ENCODE assay signal across 14 mouse cellular contexts in the genomic region with DNA sequence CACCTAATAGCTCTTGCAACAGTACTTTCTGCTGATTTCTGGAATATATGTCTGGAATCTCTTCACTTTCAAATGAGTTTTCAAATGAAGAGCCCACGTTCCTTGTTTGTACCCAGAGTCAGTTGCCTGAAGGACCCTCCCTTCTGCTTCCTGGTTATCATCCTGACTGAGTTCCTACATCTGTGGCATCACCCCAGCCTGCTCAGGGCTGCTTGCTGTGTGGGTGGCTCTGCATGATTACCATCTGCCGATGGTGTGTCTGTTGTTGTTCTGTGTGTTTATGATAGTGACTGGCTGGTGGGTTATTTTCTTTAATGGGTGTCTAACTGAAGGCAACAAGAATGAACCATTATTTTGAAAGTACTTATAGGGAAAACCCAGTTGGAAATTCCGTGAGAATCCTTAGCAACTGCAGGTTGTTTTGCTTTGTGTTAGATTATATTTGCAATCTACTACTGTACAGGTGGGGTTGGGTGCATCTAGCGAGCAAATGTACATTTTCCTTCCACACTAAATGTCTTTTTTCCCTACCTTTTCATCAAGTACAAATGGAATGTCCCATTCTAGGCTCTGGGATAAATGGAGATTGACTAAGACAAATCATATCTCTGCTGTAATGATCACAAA. TPM values are rescaled to one million over a fixed set of nuclear protein-coding genes. Genes with fewer than 3 reads are reported as not detected.
DNase-seq lines count a peak whose midpoint lies in the region; ATAC-seq and TF ChIP-seq lines count a peak whose summit lies in the region.
"Had no signal": no experiment of that assay in that cellular context is flagged by ENCODE, and none has a peak within 500 bp of the region (broad histone marks: within the 10 kb centered on the region; RNA-seq: fewer than 3 reads in every experiment).

No protein-coding gene starts in this region.

- no peaks in the 10 kb centered on the region for H3K9me3 ChIP-seq in stomach, embryonic 14.5 days (ENCODE audit: control insufficient read depth, low read depth, low read length)
- no peaks in the 10 kb centered on the region for H3K9me3 ChIP-seq in stomach, postnatal 0 days (ENCODE audit: control insufficient read depth, low read length)
- no peaks in the 10 kb centered on the region for H3K9me3 ChIP-seq in liver, embryonic 11.5 days (ENCODE audit: control insufficient read depth, low read length)
- H3K9me3 ChIP-seq: midbrain, embryonic 12.5 days had no signal

- H3K27ac ChIP-seq in stomach, embryonic 14.5 days (ENCODE audit: low read length): no peak overlapping the region
- no peak overlapping the region for H3K27ac ChIP-seq in stomach, postnatal 0 days (replicated peaks)
- H3K27ac ChIP-seq in liver, embryonic 11.5 days (ENCODE audit: low read depth, low read length): peak overlapping the region; percentile 81
- H3K27ac ChIP-seq: hindbrain, embryonic 14.5 days; midbrain, embryonic 12.5 days had no signal

- H3K27me3 ChIP-seq in stomach, embryonic 14.5 days (ENCODE audit: control insufficient read depth, insufficient read depth, low read length): no peaks in the 10 kb centered on the region
- no peaks in the 10 kb centered on the region for H3K27me3 ChIP-seq in stomach, postnatal 0 days (ENCODE audit: control insufficient read depth, insufficient read depth, low read length)
- no peaks in the 10 kb centered on the region for H3K27me3 ChIP-seq in liver, embryonic 11.5 days (replicated peaks; ENCODE audit: control insufficient read depth, insufficient read depth, low read length)
- H3K27me3 ChIP-seq: midbrain, embryonic 12.5 days had no signal

- WGBS in stomach, embryonic 14.5 days: 87% methylated on average over 4 of the region's 4 CpGs
- 74% methylated on average over 4 of the region's 4 CpGs for WGBS in stomach, postnatal 0 days
- WGBS in liver, embryonic 11.5 days: 60% methylated on average over 4 of the region's 4 CpGs

- H3K4me2 ChIP-seq in stomach, embryonic 14.5 days (replicated peaks; ENCODE audit: low read depth, low read length): no peak overlapping the region
- no peak overlapping the region for H3K4me2 ChIP-seq in stomach, postnatal 0 days (replicated peaks; ENCODE audit: low read depth)
- peak overlapping the region; percentile 49 for H3K4me2 ChIP-seq in liver, embryonic 11.5 days
- H3K4me2 ChIP-seq: hindbrain, embryonic 14.5 days; midbrain, embryonic 12.5 days had no signal

- no peak overlapping the region for H3K9ac ChIP-seq in stomach, embryonic 14.5 days (replicated peaks; ENCODE audit: low read depth, low read length)
- H3K9ac ChIP-seq in stomach, postnatal 0 days (ENCODE audit: low read length): no peak overlapping the region
- peak overlapping the region; percentile 27 for H3K9ac ChIP-seq in liver, embryonic 11.5 days (ENCODE audit: low read depth, low read length)
- H3K9ac ChIP-seq: hindbrain, embryonic 14.5 days; midbrain, embryonic 12.5 days had no signal

- peak; percentile 65; the same call in 1 of the 2 replicates for ATAC-seq in stomach, embryonic 14.5 days (ENCODE audit: insufficient number of reproducible peaks, insufficient read depth, low FRiP score, low read depth)
- no peak for ATAC-seq in stomach, postnatal 0 days (ENCODE audit: low FRiP score, low TSS enrichment)
- peak; percentile 95 for ATAC-seq in liver, embryonic 11.5 days (replicated peaks; ENCODE audit: low FRiP score)

- no peak overlapping the region for H3K4me3 ChIP-seq in stomach, embryonic 14.5 days (ENCODE audit: low read depth, low read length)
- H3K4me3 ChIP-seq in stomach, postnatal 0 days (ENCODE audit: low read depth, low read length): no peak overlapping the region
- H3K4me3 ChIP-seq in liver, embryonic 11.5 days (ENCODE audit: low read depth, low read length): no peak overlapping the region
- H3K4me3 ChIP-seq: midbrain, embryonic 12.5 days had no signal

- peaks cover 9% of the 10 kb centered on the region; the same call in 1 of the 2 replicates for H3K36me3 ChIP-seq in stomach, embryonic 14.5 days (ENCODE audit: control insufficient read depth, insufficient read depth, low read length)
- H3K36me3 ChIP-seq in stomach, postnatal 0 days (ENCODE audit: control insufficient read depth, insufficient read depth, low read length): peaks cover 7% of the 10 kb centered on the region; the same call in 1 of the 2 replicates
- peaks cover 7% of the 10 kb centered on the region; the same call in 1 of the 2 replicates for H3K36me3 ChIP-seq in liver, embryonic 11.5 days (ENCODE audit: control insufficient read depth, insufficient read depth, low read length)

- no peak for TF ChIP-seq CTCF in stomach, postnatal 0 days (IDR thresholded peaks at IDR 0.05; ENCODE audit: low read depth)

- no peak for TF ChIP-seq EP300 in stomach, postnatal 0 days (optimal IDR thresholded peaks at IDR 0.05)

- DNase-seq in heart, adult 11 months: peak; percentile 25
- DNase-seq in heart, postnatal 4 days: no peak
- no peak for DNase-seq in stomach, postnatal 0 days (ENCODE audit: low spot score)
- DNase-seq in liver, embryonic 11.5 days (ENCODE audit: low spot score): no peak
- no peak for DNase-seq in thymus, postnatal 0 days (ENCODE audit: low spot score)
- DNase-seq in cerebellum, postnatal 14 days: no peak
- no peak for DNase-seq in natural killer cell, adult 2 months (ENCODE audit: low spot score in 2 of 2)
- DNase-seq: B cell, adult 2 months; cerebellum, adult 11 months; lung, adult 18-20 months; thymus, postnatal 14 days had no signal

- H3K4me1 ChIP-seq in stomach, embryonic 14.5 days (ENCODE audit: control insufficient read depth, insufficient read depth, low read length): no peaks in the 10 kb centered on the region
- H3K4me1 ChIP-seq in stomach, postnatal 0 days (replicated peaks; ENCODE audit: control insufficient read depth, insufficient read depth): no peaks in the 10 kb centered on the region
- H3K4me1 ChIP-seq in liver, embryonic 11.5 days (replicated peaks; ENCODE audit: control insufficient read depth, insufficient read depth, low read length): peaks cover 38% of the 10 kb centered on the region
- H3K4me1 ChIP-seq: midbrain, embryonic 12.5 days had no signal

RNA-seq across cellular contexts. Expression of a gene that starts 7.4 kb away (rescaled TPM):
- 10 to 100 TPM; 53.0 to 55.1 TPM for total RNA-seq in heart, postnatal 4 days (2021)
- 90.1 and 92.3 TPM in 2 replicates for polyA plus RNA-seq in stomach, embryonic 14.5 days (2014; fragmentation: Nextera tagmentation; extraction: Ambion mirVana)
- polyA plus RNA-seq in stomach, postnatal 0 days (2015; fragmentation: Nextera tagmentation; extraction: Ambion mirVana): 87.9 and 89.5 TPM in 2 replicates
- polyA plus RNA-seq in liver, embryonic 11.5 days (2014; fragmentation: Nextera tagmentation; extraction: Ambion mirVana): 70.8 and 79.0 TPM in 2 replicates
- polyA plus RNA-seq in thymus, postnatal 0 days (2015; fragmentation: Nextera tagmentation; extraction: Ambion mirVana): 51.0 and 54.9 TPM in 2 replicates
